Mouse (Mus musculus): Measurements from ENCODE around the gene Srr. TPM values are rescaled to one million over a fixed set of nuclear protein-coding genes. Genes with fewer than 3 reads are reported as not detected.

Gene Srr
- total RNA-seq, 4 experiments from 2014 or later, result 15.8 to 19.1 (median 17.0) TPM

- no peak for DNase-seq (ENCODE audit: low spot score in 2 of 2)
Observed at GRCm38 (mm10) chr11:74908618-74909399, 16.9 kb downstream of the Srr start.

- DNase-seq (ENCODE audit: low spot score in 2 of 2), result no peak
Observed at GRCm38 (mm10) chr11:74907850-74908249, 17.9 kb downstream of the Srr start.

GRCm38 (mm10) chr11:74902416-74902815 is 23.3 kb downstream of the Srr start:
- DNase-seq (ENCODE audit: low spot score in 2 of 2), result no peak

GRCm38 (mm10) chr11:74901555-74901954 is 24.2 kb downstream of the Srr start:
- DNase-seq (ENCODE audit: low spot score in 2 of 2), result no peak

GRCm38 (mm10) chr11:74898517-74898827 is 27.3 kb downstream of the Srr start:
- DNase-seq (ENCODE audit: low spot score in 2 of 2), result no peak

- peak; percentile 81 to 90 for DNase-seq (ENCODE audit: low spot score in 2 of 2)
Observed at GRCm38 (mm10) chr11:74897678-74898516, 27.9 kb downstream of the Srr start, which contains the start of gene Tsr1. Tsr1 (plus strand) TSS chr11:74898071.

- peak; percentile 41 to 52 for DNase-seq (ENCODE audit: low spot score in 2 of 2)
Observed at GRCm38 (mm10) chr11:74896901-74897677, 28.7 kb downstream of the Srr start, which contains the start of gene Sgsm2. Sgsm2 (minus strand) TSS chr11:74897060.

- DNase-seq (ENCODE audit: low spot score in 2 of 2), result peak; percentile 28 to 42
Observed at GRCm38 (mm10) chr11:74895980-74896900, 29.5 kb downstream of the Srr start.

GRCm38 (mm10) chr11:74894619-74895018 is 31.1 kb downstream of the Srr start:
- no peak for DNase-seq (ENCODE audit: low spot score in 2 of 2)

- DNase-seq (ENCODE audit: low spot score in 2 of 2), result peak in 1 of 2 experiments; percentile 59
Observed at GRCm38 (mm10) chr11:74883098-74883497, 42.6 kb downstream of the Srr start.

- no peak for DNase-seq (ENCODE audit: low spot score in 2 of 2)
Observed at GRCm38 (mm10) chr11:74881979-74882378, 43.8 kb downstream of the Srr start.

- no peak for DNase-seq (ENCODE audit: low spot score in 2 of 2)
Observed at GRCm38 (mm10) chr11:74880999-74881398, 44.7 kb downstream of the Srr start.

GRCm38 (mm10) chr11:74876801-74877200 is 48.9 kb downstream of the Srr start:
- peak in 1 of 2 experiments; percentile 36 for DNase-seq (ENCODE audit: low spot score in 2 of 2)

GRCm38 (mm10) chr11:74874630-74875029 is 51.1 kb downstream of the Srr start:
- DNase-seq (ENCODE audit: low spot score in 2 of 2), result no peak

- no peak for DNase-seq (ENCODE audit: low spot score in 2 of 2)
Observed at GRCm38 (mm10) chr11:74870991-74871622, 54.6 kb downstream of the Srr start.

GRCm38 (mm10) chr11:74870544-74870943 is 55.2 kb downstream of the Srr start:
- peak in 1 of 2 experiments; percentile 61 for DNase-seq (ENCODE audit: low spot score in 2 of 2)

- DNase-seq (ENCODE audit: low spot score in 2 of 2), result no peak
Observed at GRCm38 (mm10) chr11:74869603-74870002, 56.1 kb downstream of the Srr start.

GRCm38 (mm10) chr11:74868046-74868760 is 57.5 kb downstream of the Srr start:
- DNase-seq (ENCODE audit: low spot score in 2 of 2), result no peak

GRCm38 (mm10) chr11:74867181-74867580 is 58.6 kb downstream of the Srr start:
- peak; percentile 91 to 96 for DNase-seq (ENCODE audit: low spot score in 2 of 2)

All from gastrocnemius, adult 8-10 months (tissue).